In the genomic region with DNA sequence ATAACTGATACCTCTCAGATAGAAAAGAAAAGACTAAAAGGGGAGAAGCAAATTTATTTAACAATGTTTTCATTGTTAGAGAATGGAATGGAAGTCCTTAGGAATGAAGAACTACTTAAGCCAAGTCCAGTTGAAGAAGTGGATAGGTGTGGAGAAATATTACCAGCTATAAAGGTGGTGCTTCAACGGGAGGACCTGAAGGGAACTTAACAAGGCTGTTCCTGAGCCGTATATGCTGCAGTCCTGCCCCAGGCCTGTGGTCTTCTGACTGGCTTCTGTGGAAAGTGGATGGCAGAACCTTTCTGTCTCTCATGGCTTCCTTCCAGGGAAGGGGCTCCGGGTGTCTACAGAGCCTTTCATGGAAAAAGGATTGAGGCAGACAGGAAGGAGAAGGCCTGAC, we compare ENCODE assay signal across 19 mouse cellular contexts.
DNase-seq lines count a peak whose midpoint lies in the region; ATAC-seq and TF ChIP-seq lines count a peak whose summit lies in the region.
"Had no signal": no experiment of that assay in that cellular context is flagged by ENCODE, and none has a peak within 500 bp of the region (broad histone marks: within the 10 kb centered on the region; RNA-seq: fewer than 3 reads in every experiment).

No protein-coding gene starts in this region.

- no peak overlapping the region for H3K4me3 ChIP-seq in lung, embryonic 16.5 days (ENCODE audit: low read length)
- no peak overlapping the region for H3K4me3 ChIP-seq in lung, postnatal 0 days (ENCODE audit: low read depth, low read length)
- H3K4me3 ChIP-seq in lung, adult 2 months (replicated peaks; ENCODE audit: extremely low read depth, low read depth, low read length) = no peak overlapping the region

- DNase-seq in lung, postnatal 4 days = no peak
- DNase-seq in lung, postnatal 0 days (ENCODE audit: low spot score) = peak; percentile 29
- no peak for DNase-seq in lung, adult 2 months
- DNase-seq: adrenal gland, adult 2 months; adrenal gland, adult 8-10 months; adrenal gland, postnatal 10 days; adrenal gland, postnatal 14 days; adrenal gland, postnatal 25 days; adrenal gland, postnatal 36 days; B cell, adult 2 months; cerebellum, adult 11 months; cerebellum, adult 11-12 months; cerebellum, adult 18-20 months had no signal

- H3K27me3 ChIP-seq in lung, embryonic 16.5 days (ENCODE audit: control insufficient read depth, insufficient read depth, low read depth, low read length) = no peaks in the 10 kb centered on the region
- H3K27me3 ChIP-seq in lung, postnatal 0 days (replicated peaks; ENCODE audit: insufficient read depth, low read length) = no peaks in the 10 kb centered on the region
- H3K27me3 ChIP-seq: CH12.LX, Patski had no signal

- no peak for TF ChIP-seq POLR2A in lung, adult 2 months (IDR thresholded peaks at IDR 0.05; ENCODE audit: borderline replicate concordance, extremely low read depth, low read depth, low read length)

- no peak overlapping the region for H3K27ac ChIP-seq in lung, embryonic 16.5 days (ENCODE audit: low read length)
- no peak overlapping the region for H3K27ac ChIP-seq in lung, postnatal 0 days (ENCODE audit: low read length)

- H3K9me3 ChIP-seq in lung, embryonic 16.5 days (ENCODE audit: control insufficient read depth, low read length) = no peaks in the 10 kb centered on the region
- no peaks in the 10 kb centered on the region for H3K9me3 ChIP-seq in lung, postnatal 0 days (ENCODE audit: low read length)
- H3K9me3 ChIP-seq: G1E had no signal

- H3K4me1 ChIP-seq in lung, embryonic 16.5 days (replicated peaks; ENCODE audit: control insufficient read depth, insufficient read depth, low read length) = no peaks in the 10 kb centered on the region
- no peaks in the 10 kb centered on the region for H3K4me1 ChIP-seq in lung, postnatal 0 days (ENCODE audit: insufficient read depth, low read depth, low read length)
- H3K4me1 ChIP-seq in lung, adult 2 months (ENCODE audit: control insufficient read depth, insufficient read depth, low read length) = no peaks in the 10 kb centered on the region

- peak; percentile 61; the same call in 1 of the 2 replicates for ATAC-seq in lung, embryonic 16.5 days (ENCODE audit: low read depth)
- ATAC-seq in lung, postnatal 0 days = peak; percentile 50
- ATAC-seq: activated CD4-positive, CD25-positive, alpha-beta regulatory T cell, adult 4 months; CD4-positive, CD25-positive, alpha-beta regulatory T cell, adult 4 months; Patski had no signal

- no peak overlapping the region for H3K9ac ChIP-seq in lung, embryonic 16.5 days (ENCODE audit: low read length)
- H3K9ac ChIP-seq in lung, postnatal 0 days (replicated peaks; ENCODE audit: low read depth) = no peak overlapping the region

- H3K36me3 ChIP-seq in lung, embryonic 16.5 days (ENCODE audit: control insufficient read depth, insufficient read depth, low read length) = no peaks in the 10 kb centered on the region
- H3K36me3 ChIP-seq in lung, postnatal 0 days (ENCODE audit: insufficient read depth, low read length) = no peaks in the 10 kb centered on the region
- H3K36me3 ChIP-seq: G1E had no signal

- TF ChIP-seq EP300 in lung, postnatal 0 days (IDR thresholded peaks at IDR 0.05) = no peak

- no peak overlapping the region for H3K4me2 ChIP-seq in lung, embryonic 16.5 days (ENCODE audit: low read depth, low read length)
- H3K4me2 ChIP-seq in lung, postnatal 0 days (replicated peaks; ENCODE audit: low read depth, low read length) = no peak overlapping the region

- 55% methylated on average over 3 of the region's 3 CpGs for WGBS in lung, embryonic 16.5 days
- 47% methylated on average over 3 of the region's 3 CpGs for WGBS in lung, postnatal 0 days
- WGBS in lung, adult 2 months = 57% methylated on average over 3 of the region's 3 CpGs

- no peak for TF ChIP-seq CTCF in lung, postnatal 0 days (IDR thresholded peaks at IDR 0.05)
- TF ChIP-seq CTCF in lung, adult 2 months (IDR thresholded peaks at IDR 0.05; ENCODE audit: insufficient read depth, low read length) = no peak
